Mouse (Mus musculus) megakaryocyte, adult 5-6 weeks (primary cell): ENCODE results near the gene Prrt1. TPM values are rescaled to one million over a fixed set of nuclear protein-coding genes. Genes with fewer than 3 reads are reported as not detected.

ENCODE experiments used
- ATAC-seq: 2 replicates; pipeline ENCODE4 v1.8.0; 2016; ENCODE audit warnings: mild to moderate bottlenecking, inconsistent platforms; ENCODE audit not compliant: poor library complexity, severe bottlenecking
- total RNA-seq, 2 experiments: library from RNA; stranded (forward) in 1 of 2; stranded (reverse) in 1 of 2; fragments of 153-499, 151-499 nt in 1 of 2; fragments of 221-1000, 200-1000 nt in 1 of 2; gene quantifications; 2 replicates each; pipeline versions ENCODE4 v1.2.3 to v1.2.4; 2015 to 2017

Prrt1 gene
- total RNA-seq, 2 experiments from 2014 or later, result 0.22 TPM

DNA sequence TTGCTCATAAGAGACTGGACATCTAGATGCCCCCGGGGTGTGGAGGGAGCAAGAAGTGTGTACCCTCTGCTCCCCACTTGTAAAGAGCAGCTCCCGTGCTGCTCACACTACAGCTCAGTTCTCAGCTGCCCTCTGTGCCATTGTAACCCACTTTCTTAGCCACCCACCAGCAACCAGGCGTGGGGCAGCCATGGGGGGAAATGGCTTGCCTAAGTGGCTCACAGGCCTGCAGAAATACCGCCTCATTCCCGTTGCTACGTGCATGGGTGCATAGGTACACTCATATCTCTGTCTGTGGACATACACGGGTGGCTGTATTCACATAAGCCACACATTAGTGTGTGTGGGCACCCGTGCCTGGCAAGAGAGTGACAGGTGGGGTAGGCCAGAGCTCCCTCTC is 33.6 kb downstream of the Prrt1 start:
- no peak for ATAC-seq

DNA sequence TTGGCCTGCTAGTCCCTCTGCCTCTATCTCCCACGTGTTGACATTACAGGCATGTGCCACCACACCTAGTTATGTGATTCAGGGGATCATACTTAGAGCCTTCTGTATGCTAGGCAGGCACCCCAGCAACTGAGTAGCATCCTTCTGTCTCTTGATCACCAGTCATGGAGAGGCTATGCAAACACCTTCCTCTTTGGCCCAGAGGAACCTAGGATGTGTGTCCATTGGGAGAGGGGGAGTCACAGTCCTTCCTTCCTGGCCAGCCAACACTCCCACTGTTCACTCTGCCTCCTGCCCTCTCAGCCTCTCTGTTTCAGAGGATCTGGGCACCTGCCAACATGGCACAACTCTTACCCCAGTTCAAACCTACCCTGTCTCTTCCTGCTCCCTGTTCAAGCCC is 34.2 kb downstream of the Prrt1 start:
- ATAC-seq, result no peak

DNA sequence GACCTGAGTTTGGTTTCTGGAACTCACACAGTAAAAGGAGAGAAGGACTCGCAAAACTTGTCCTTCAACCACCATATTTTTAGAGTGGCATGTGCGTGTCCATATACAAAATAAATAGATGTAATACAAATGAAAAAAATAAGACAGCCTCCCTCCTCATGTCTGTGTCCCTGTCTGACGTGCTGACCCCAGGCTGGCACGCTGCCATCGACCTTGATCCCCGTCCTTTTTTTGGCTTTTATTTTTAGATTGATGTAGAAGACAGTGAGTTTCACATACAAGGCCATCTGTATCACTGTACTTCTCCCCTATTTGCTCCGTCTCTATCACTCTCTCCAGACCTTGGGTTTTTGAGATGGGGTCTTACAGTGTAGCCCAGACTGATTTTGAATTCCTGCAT is 35.1 kb downstream of the Prrt1 start:
- ATAC-seq, result no peak

DNA sequence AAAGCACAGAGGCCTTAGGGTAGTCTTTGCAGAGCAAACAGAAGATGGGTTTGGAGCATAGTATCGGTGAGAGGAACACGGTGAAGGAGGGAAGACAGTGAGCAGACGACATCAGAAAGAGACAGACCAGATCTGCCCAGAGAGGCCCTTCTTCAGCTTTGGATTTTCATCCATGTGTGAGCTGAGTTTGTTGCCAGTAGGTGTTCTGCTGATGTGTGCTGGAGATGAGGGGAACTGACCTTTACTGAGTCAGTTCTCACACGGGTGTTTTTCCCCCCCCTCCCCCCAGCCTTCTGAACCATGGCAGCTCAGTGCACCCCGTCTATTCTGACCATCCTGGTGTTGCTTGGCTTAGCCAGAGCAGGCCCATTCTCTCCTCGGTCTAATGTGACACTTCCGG is 40.9 kb downstream of the Prrt1 start, which contains the start of gene Tnxb:
Gene Tnxb, plus strand, starts transcription at position 301 of the 400 bp plus-strand sequence.
- no peak for ATAC-seq

GRCm38 (mm10) chr17:34671151-34672066 is 42.1 kb downstream of the Prrt1 start:
- no peak for ATAC-seq

DNA sequence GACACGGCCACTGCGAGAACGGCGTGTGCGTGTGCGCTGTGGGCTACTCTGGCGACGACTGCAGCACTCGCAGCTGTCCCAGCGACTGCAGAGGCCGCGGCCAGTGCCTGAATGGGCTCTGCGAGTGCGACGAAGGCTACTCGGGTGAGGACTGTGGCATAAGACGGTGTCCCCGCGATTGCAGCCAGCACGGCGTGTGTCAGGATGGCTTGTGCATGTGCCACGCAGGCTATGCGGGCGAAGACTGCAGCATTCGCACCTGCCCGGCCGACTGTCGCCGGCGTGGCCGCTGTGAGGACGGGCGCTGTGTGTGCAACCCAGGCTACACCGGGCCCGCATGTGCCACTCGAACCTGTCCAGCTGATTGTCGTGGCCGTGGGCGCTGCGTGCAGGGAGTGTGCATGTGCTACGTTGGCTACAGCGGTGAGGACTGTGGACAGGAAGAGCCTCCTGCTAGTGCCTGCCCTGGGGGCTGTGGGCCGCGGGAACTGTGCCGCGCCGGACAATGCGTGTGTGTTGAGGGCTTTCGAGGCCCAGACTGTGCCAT is 43.0 kb downstream of the Prrt1 start:
- ATAC-seq, result no peak

DNA sequence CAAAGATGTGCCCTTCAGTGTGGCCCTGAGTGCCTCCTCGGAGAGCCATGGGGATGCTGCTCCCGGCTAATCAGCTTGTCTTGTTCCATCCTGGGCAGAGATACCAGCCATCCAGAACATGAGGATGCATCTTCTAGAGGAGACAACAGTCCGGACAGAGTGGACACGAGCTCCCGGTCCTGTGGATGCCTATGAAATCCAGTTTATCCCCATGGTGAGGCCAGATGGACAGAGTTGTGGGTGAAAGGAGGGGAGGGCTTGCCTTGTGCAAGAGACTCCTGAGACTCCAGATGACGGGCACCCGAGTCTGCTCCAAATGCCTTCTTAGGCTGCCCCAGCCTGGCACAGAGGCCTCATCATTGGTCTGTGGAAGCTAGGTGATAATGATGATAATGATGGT is 43.8 kb downstream of the Prrt1 start:
- no peak for ATAC-seq

- no peak for ATAC-seq
Measured at GRCm38 (mm10) chr17:34674524-34675204, 45.3 kb downstream of the Prrt1 start.

GRCm38 (mm10) chr17:34675205-34676092 is 46.1 kb downstream of the Prrt1 start:
- no peak for ATAC-seq

- no peak for ATAC-seq
Measured at GRCm38 (mm10) chr17:34676093-34676460, 46.7 kb downstream of the Prrt1 start.

GRCm38 (mm10) chr17:34676671-34677070 is 47.3 kb downstream of the Prrt1 start:
- ATAC-seq, result no peak

GRCm38 (mm10) chr17:34680191-34680590 is 50.9 kb downstream of the Prrt1 start:
- no peak for ATAC-seq

DNA sequence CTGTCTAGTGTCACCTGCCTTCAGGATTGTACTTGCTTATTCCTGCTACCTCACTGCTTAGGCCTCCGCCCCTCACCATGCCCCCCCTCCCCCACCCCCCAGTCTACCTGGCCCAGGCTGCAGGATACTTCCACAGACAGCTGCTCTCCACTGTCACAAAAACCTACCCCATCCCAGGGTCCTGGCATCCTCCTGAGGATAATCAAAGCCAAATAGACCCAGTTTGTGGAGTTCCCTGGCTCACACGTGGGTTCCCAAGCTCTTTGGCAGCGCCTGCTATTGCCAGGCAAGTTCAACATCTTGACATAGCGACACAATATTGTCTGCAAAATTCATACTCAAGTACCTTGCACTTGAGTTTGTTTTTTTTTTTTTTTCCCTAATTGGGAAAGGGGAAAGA is 51.3 kb downstream of the Prrt1 start:
- ATAC-seq, result no peak

DNA sequence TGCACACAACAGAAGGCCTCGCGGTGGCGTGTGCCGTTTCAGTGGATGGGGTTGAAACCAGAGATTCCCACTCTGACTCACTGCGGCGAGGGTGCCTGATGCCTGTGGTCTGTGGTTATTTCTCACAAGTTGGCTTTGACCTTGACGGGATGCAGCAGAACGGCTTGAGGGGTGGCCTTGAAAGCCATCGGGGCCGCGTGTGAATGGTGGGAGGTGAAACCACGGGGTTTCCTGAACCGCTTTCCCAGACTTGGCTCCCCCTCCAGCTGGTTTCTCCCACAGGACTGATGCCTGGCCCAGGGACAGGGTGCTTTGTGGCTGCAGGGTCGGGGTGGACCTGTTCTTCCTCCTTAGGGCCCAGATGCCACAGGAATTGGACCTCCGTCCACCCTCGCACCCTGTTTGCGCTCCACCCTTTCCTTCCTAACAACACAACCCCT is 51.8 kb downstream of the Prrt1 start:
- ATAC-seq, result peak; percentile 23

GRCm38 (mm10) chr17:34681881-34682536 is 52.7 kb downstream of the Prrt1 start:
- ATAC-seq, result no peak

Other genes with a start within 250 kb of the Prrt1 start
- gene BC051142, start 230.7 kb upstream of the Prrt1 start, total RNA-seq (2015), result not detected in 2 replicates
- 0.29 and 3.8 TPM in 2 replicates for gene BC051142, start 230.7 kb upstream of the Prrt1 start, total RNA-seq (2017)
- not detected in 2 replicates for gene Btnl4, start 152.2 kb upstream of the Prrt1 start, total RNA-seq (2015)
- not detected in 2 replicates for gene Btnl4, start 152.2 kb upstream of the Prrt1 start, total RNA-seq (2017)
- not detected in 2 replicates for gene Btnl6, start 112.2 kb upstream of the Prrt1 start, total RNA-seq (2015)
- gene Btnl6, start 112.2 kb upstream of the Prrt1 start, total RNA-seq (2017), result not detected in 2 replicates
- gene Notch4, start 65.3 kb upstream of the Prrt1 start, total RNA-seq (2015), result 0.11 TPM in 1 of 2 replicates, not detected in the other
- 0.12 and 0.15 TPM in 2 replicates for gene Notch4, start 65.3 kb upstream of the Prrt1 start, total RNA-seq (2017)
- gene Gpsm3, start 39.7 kb upstream of the Prrt1 start, total RNA-seq (2015), result 243 and 248 TPM in 2 replicates
- gene Gpsm3, start 39.7 kb upstream of the Prrt1 start, total RNA-seq (2017), result 75.7 and 109 TPM in 2 replicates
- 18.3 and 26.6 TPM in 2 replicates for gene Pbx2, start 38.3 kb upstream of the Prrt1 start, total RNA-seq (2015)
- 29.3 and 32.7 TPM in 2 replicates for gene Pbx2, start 38.3 kb upstream of the Prrt1 start, total RNA-seq (2017)
- gene Ager, start 31.7 kb upstream of the Prrt1 start, total RNA-seq (2015), result 1.8 and 4.8 TPM in 2 replicates
- gene Ager, start 31.7 kb upstream of the Prrt1 start, total RNA-seq (2017), result 1.6 and 2.4 TPM in 2 replicates
- 44.7 and 59.5 TPM in 2 replicates for gene Rnf5, start 25.8 kb upstream of the Prrt1 start, total RNA-seq (2015)
- gene Rnf5, start 25.8 kb upstream of the Prrt1 start, total RNA-seq (2017), result 8.9 and 11.9 TPM in 2 replicates
- 29.0 and 36.5 TPM in 2 replicates for gene Agpat1, start 25.3 kb upstream of the Prrt1 start, total RNA-seq (2015)
- 24.2 and 24.5 TPM in 2 replicates for gene Agpat1, start 25.3 kb upstream of the Prrt1 start, total RNA-seq (2017)
- 0.82 and 0.91 TPM in 2 replicates for gene Egfl8, start 13.6 kb upstream of the Prrt1 start, total RNA-seq (2015)
- 0.57 and 5.0 TPM in 2 replicates for gene Egfl8, start 13.6 kb upstream of the Prrt1 start, total RNA-seq (2017)
- 37.0 and 41.4 TPM in 2 replicates for gene Ppt2, start 1.0 kb upstream of the Prrt1 start, total RNA-seq (2015)
- gene Ppt2, start 1.0 kb upstream of the Prrt1 start, total RNA-seq (2017), result 25.6 and 26.8 TPM in 2 replicates
- gene Fkbpl, start 15.2 kb downstream of the Prrt1 start, total RNA-seq (2015), result 4.0 and 4.2 TPM in 2 replicates
- 40.5 and 41.6 TPM in 2 replicates for gene Fkbpl, start 15.2 kb downstream of the Prrt1 start, total RNA-seq (2017)
- 31.9 and 32.4 TPM in 2 replicates for gene Atf6b, start 17.6 kb downstream of the Prrt1 start, total RNA-seq (2015)
- gene Atf6b, start 17.6 kb downstream of the Prrt1 start, total RNA-seq (2017), result 25.4 and 32.2 TPM in 2 replicates
- gene Tnxb, start 41.0 kb downstream of the Prrt1 start, total RNA-seq (2015), result 0.02 and 0.04 TPM in 2 replicates
- under 0.01 and 0.08 TPM in 2 replicates for gene Tnxb, start 41.0 kb downstream of the Prrt1 start, total RNA-seq (2017)
- gene C4b, start 114.3 kb downstream of the Prrt1 start, total RNA-seq (2015), result 0.52 and 1.7 TPM in 2 replicates
- 0.37 TPM in 1 of 2 replicates, not detected in the other for gene C4b, start 114.3 kb downstream of the Prrt1 start, total RNA-seq (2017)
- gene Cyp21a1, start 175.0 kb downstream of the Prrt1 start, total RNA-seq (2015), result not detected in 2 replicates
- gene Cyp21a1, start 175.0 kb downstream of the Prrt1 start, total RNA-seq (2017), result not detected in 2 replicates
- 17.5 and 21.8 TPM in 2 replicates for gene Stk19, start 207.4 kb downstream of the Prrt1 start, total RNA-seq (2015)
- 24.7 and 33.7 TPM in 2 replicates for gene Stk19, start 207.4 kb downstream of the Prrt1 start, total RNA-seq (2017)
- gene Dxo, start 207.5 kb downstream of the Prrt1 start, total RNA-seq (2015), result 22.4 and 28.5 TPM in 2 replicates
- gene Dxo, start 207.5 kb downstream of the Prrt1 start, total RNA-seq (2017), result 17.7 and 24.6 TPM in 2 replicates
- 13.3 and 17.1 TPM in 2 replicates for gene Skiv2l, start 220.7 kb downstream of the Prrt1 start, total RNA-seq (2015)
- gene Skiv2l, start 220.7 kb downstream of the Prrt1 start, total RNA-seq (2017), result 34.8 and 43.5 TPM in 2 replicates
- gene Nelfe, start 220.9 kb downstream of the Prrt1 start, total RNA-seq (2015), result 35.4 and 45.1 TPM in 2 replicates
- 25.1 and 26.2 TPM in 2 replicates for gene Nelfe, start 220.9 kb downstream of the Prrt1 start, total RNA-seq (2017)
- 2.3 and 7.1 TPM in 2 replicates for gene Cfb, start 233.0 kb downstream of the Prrt1 start, total RNA-seq (2015)
- gene Cfb, start 233.0 kb downstream of the Prrt1 start, total RNA-seq (2017), result 1.7 and 3.4 TPM in 2 replicates
- 0.78 and 1.1 TPM in 2 replicates for gene Zbtb12, start 249.9 kb downstream of the Prrt1 start, total RNA-seq (2015)
- 0.98 and 1.0 TPM in 2 replicates for gene Zbtb12, start 249.9 kb downstream of the Prrt1 start, total RNA-seq (2017)